Mouse (Mus musculus): ENCODE results near the gene Taf10. TPM values are rescaled to one million over a fixed set of nuclear protein-coding genes. Genes with fewer than 3 reads are reported as not detected.

Gene Taf10
- total RNA-seq, 2 experiments from 2014 or later, result 119 to 122 TPM

- no peak for DNase-seq
These were observed 22.2 kb downstream of the Taf10 start for GRCm38 (mm10) chr7:105721916-105722315.

- DNase-seq, result no peak
These were observed 28.8 kb downstream of the Taf10 start for GRCm38 (mm10) chr7:105715366-105715765.

- DNase-seq, result no peak
These were observed 35.4 kb downstream of the Taf10 start for GRCm38 (mm10) chr7:105708733-105709132.

GRCm38 (mm10) chr7:105703816-105704215 is 40.3 kb downstream of the Taf10 start:
- DNase-seq, result no peak

- peak; percentile 27 to 40 for DNase-seq
These were observed 41.0 kb downstream of the Taf10 start for GRCm38 (mm10) chr7:105703184-105703583.

- DNase-seq, result no peak
These were observed 53.3 kb downstream of the Taf10 start for GRCm38 (mm10) chr7:105690875-105691274.

Other genes starting within 250 kb of the Taf10 start
- 10 to 100 TPM; 78.8 to 87.0 TPM for gene Smpd1, start 190.0 kb downstream of the Taf10 start, total RNA-seq (2021)
- 100 to 1,000 TPM; 352 to 385 TPM for gene Apbb1, start 162.7 kb downstream of the Taf10 start, total RNA-seq (2021)
- under 1 TPM in 1 of 2 experiments, not detected in 1; 0.22 TPM for gene Hpx, start 144.2 kb downstream of the Taf10 start, total RNA-seq (2021)
- gene Trim3, start 110.8 kb downstream of the Taf10 start, total RNA-seq (2021), result 100 to 1,000 TPM; 129 to 139 TPM
- 10 to 100 TPM; 67.3 to 67.7 TPM for gene Timm10b, start 104.3 kb downstream of the Taf10 start, total RNA-seq (2021)
- gene Arfip2, start 103.9 kb downstream of the Taf10 start, total RNA-seq (2021), result 100 to 1,000 TPM in 1 of 2 experiments, 10 to 100 TPM in 1; 96.9 to 108 TPM
- 10 to 100 TPM; 14.7 TPM for gene Gm45799, start 103.8 kb downstream of the Taf10 start, total RNA-seq (2021)
- 1 to 10 TPM; 5.5 to 6.5 TPM for gene Dnhd1, start 93.5 kb downstream of the Taf10 start, total RNA-seq (2021)
- 10 to 100 TPM; 76.6 to 81.7 TPM for gene Ilk, start 7.8 kb downstream of the Taf10 start, total RNA-seq (2021)
- gene Rrp8, start 7.0 kb downstream of the Taf10 start, total RNA-seq (2021), result 10 to 100 TPM; 10.7 to 15.8 TPM
- gene Tpp1, start 7.9 kb upstream of the Taf10 start, total RNA-seq (2021), result 10 to 100 TPM; 59.7 to 67.7 TPM
- 10 to 100 TPM; 13.9 to 15.6 TPM for gene Dchs1, start 43.3 kb upstream of the Taf10 start, total RNA-seq (2021)
- 100 to 1,000 TPM; 107 to 108 TPM for gene Mrpl17, start 66.7 kb upstream of the Taf10 start, total RNA-seq (2021)
- 1 to 10 TPM in 1 of 2 experiments, under 1 TPM in 1; 0.96 to 1.5 TPM for gene Gm4070, start 209.6 kb upstream of the Taf10 start, total RNA-seq (2021)

Measured in layer of hippocampus, postnatal 36 days (tissue).